Mouse (Mus musculus): Measurements from ENCODE around the gene Gm19668.
"Not testable (repeated sequence)": the region's sequence is repeated elsewhere in the genome, so short reads cannot be mapped to it uniquely, and the experiment has no call there.

Gm19668 gene

GRCm38 (mm10) chr10:77798921-77799508 lies at the start of gene Gm19668:
Gm19668 (minus strand) TSS chr10:77799133.
- no peak for DNase-seq

GRCm38 (mm10) chr10:77847538-77847937 lies 48.6 kb upstream of the Gm19668 start:
- DNase-seq, result no peak

- DNase-seq, result no peak
Measured at GRCm38 (mm10) chr10:77846961-77847360, 48.0 kb upstream of the Gm19668 start.

- no peak for DNase-seq
Measured at GRCm38 (mm10) chr10:77846503-77846902, 47.6 kb upstream of the Gm19668 start, which contains the start of gene Gm36176. Gm36176 (plus strand) TSS chr10:77846803.

GRCm38 (mm10) chr10:77839006-77839405 lies 40.1 kb upstream of the Gm19668 start:
- DNase-seq, result no peak

GRCm38 (mm10) chr10:77835647-77836046 lies 36.7 kb upstream of the Gm19668 start, which contains the start of gene Krtap10-10:
Krtap10-10 (plus strand) TSS chr10:77835947.
- peak; percentile 12 for DNase-seq

- no peak for DNase-seq
Measured at GRCm38 (mm10) chr10:77826951-77827350, 28.0 kb upstream of the Gm19668 start, which contains the start of gene Krtap10-4. Krtap10-4 (minus strand) TSS chr10:77827095.

- DNase-seq, result no peak
Measured at GRCm38 (mm10) chr10:77819203-77819602, 20.3 kb upstream of the Gm19668 start.

GRCm38 (mm10) chr10:77818523-77818922 lies 19.6 kb upstream of the Gm19668 start:
- DNase-seq, result no peak

- no peak for DNase-seq
Measured at GRCm38 (mm10) chr10:77815514-77815913, 16.6 kb upstream of the Gm19668 start.

GRCm38 (mm10) chr10:77814382-77814781 lies 15.4 kb upstream of the Gm19668 start, which contains the start of gene Gm2696:
Gm2696 (plus strand) TSS chr10:77814682.
- no peak for DNase-seq

- no peak for DNase-seq
Measured at GRCm38 (mm10) chr10:77811743-77812142, 12.8 kb upstream of the Gm19668 start, which contains the start of gene Gm9507. Gm9507 (minus strand) TSS chr10:77811843.

- no peak for DNase-seq
Measured at GRCm38 (mm10) chr10:77804095-77804494, 5.2 kb upstream of the Gm19668 start.

GRCm38 (mm10) chr10:77798164-77798920 lies 591 bp downstream of the Gm19668 start:
- not testable (repeated sequence) for DNase-seq

- no peak for DNase-seq
Measured at GRCm38 (mm10) chr10:77797677-77798076, 1.3 kb downstream of the Gm19668 start.

- DNase-seq, result no peak
Measured at GRCm38 (mm10) chr10:77794976-77795375, 4.0 kb downstream of the Gm19668 start, which contains the start of gene Gm9639. Gm9639 (minus strand) TSS chr10:77795076.

GRCm38 (mm10) chr10:77788621-77789020 lies 10.3 kb downstream of the Gm19668 start:
- DNase-seq, result no peak

- DNase-seq, result peak; percentile 4
Measured at GRCm38 (mm10) chr10:77787876-77788275, 11.1 kb downstream of the Gm19668 start, which contains the start of gene Gm7137. Gm7137 (minus strand) TSS chr10:77788200.

GRCm38 (mm10) chr10:77783396-77783795 lies 15.5 kb downstream of the Gm19668 start:
- DNase-seq, result not testable (repeated sequence)

GRCm38 (mm10) chr10:77782442-77782841 lies 16.5 kb downstream of the Gm19668 start, which contains the start of gene Gm3250:
Gm3250 (minus strand) TSS chr10:77782542.
- not testable (repeated sequence) for DNase-seq

- not testable (repeated sequence) for DNase-seq
Measured at GRCm38 (mm10) chr10:77776844-77777243, 22.1 kb downstream of the Gm19668 start, which contains the start of gene Gm7138. Gm7138 (minus strand) TSS chr10:77776944.

GRCm38 (mm10) chr10:77772142-77772541 lies 26.8 kb downstream of the Gm19668 start:
- not testable (repeated sequence) for DNase-seq

- DNase-seq, result not testable (repeated sequence)
Measured at GRCm38 (mm10) chr10:77771225-77771624, 27.7 kb downstream of the Gm19668 start, which contains the start of gene Gm3238. Gm3238 (minus strand) TSS chr10:77771325.
